Mouse (Mus musculus): ENCODE measurements at regions not wholly inside any gene's neighbourhood (a gene's known extent, or its start where the extent isn't known, plus 50 kb on each side); places are given as distances from the start of the nearest gene placed in this dataset.
A peak's percentile ranks its signal among the peaks of the same experiment; 100 is the strongest.
"Not testable (repeated sequence)": the region's sequence is repeated elsewhere in the genome, so short reads cannot be mapped to it uniquely, and the experiment has no call there.

DNA sequence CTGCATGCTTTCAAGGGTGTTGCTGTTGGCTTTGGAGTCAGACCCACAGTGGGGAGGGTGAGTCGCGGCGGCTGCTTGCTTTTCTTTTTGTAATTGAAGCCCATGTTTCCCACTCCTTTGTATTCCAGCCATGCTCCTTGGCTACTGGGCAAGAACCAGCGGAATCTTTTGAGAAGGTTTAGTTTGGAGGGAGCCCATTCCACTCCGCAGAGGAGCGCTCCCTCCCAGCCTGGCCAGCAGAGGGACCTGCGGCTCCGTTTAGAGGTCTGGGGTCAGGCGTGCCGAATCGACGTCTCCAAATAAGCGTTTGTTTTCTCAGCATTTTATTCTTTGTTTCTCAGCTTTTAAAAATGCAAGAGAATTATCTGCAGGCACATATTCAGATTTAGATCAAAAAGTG lies 149.6 kb upstream of the Ttc29 start:
- no peaks in the 10 kb centered on the region for H3K9me3 ChIP-seq (ENCODE audit: control insufficient read depth, low read length)
- no peaks in the 10 kb centered on the region for H3K36me3 ChIP-seq (ENCODE audit: control insufficient read depth, insufficient read depth, low read length)
- no peak overlapping the region for H3K9ac ChIP-seq (ENCODE audit: low read depth, low read length)
- peak overlapping the region; percentile 51 for H3K4me2 ChIP-seq (replicated peaks; ENCODE audit: low read depth, low read length)
- H3K27ac ChIP-seq (ENCODE audit: low read depth, low read length) = no peak overlapping the region
- H3K4me1 ChIP-seq (ENCODE audit: control insufficient read depth, insufficient read depth, low read length) = no peaks in the 10 kb centered on the region
- H3K4me3 ChIP-seq (ENCODE audit: low read length) = peak overlapping the region; percentile 25
- H3K27me3 ChIP-seq (ENCODE audit: control insufficient read depth, insufficient read depth, low read length) = no peaks in the 10 kb centered on the region; the same call in 1 of the 2 replicates
- WGBS = 8% methylated on average over 13 of the region's 13 CpGs
- ATAC-seq (ENCODE audit: low FRiP score, low TSS enrichment) = 0 out of 2 replicates have a peak, but pooled peaks have one; percentile 77

DNA sequence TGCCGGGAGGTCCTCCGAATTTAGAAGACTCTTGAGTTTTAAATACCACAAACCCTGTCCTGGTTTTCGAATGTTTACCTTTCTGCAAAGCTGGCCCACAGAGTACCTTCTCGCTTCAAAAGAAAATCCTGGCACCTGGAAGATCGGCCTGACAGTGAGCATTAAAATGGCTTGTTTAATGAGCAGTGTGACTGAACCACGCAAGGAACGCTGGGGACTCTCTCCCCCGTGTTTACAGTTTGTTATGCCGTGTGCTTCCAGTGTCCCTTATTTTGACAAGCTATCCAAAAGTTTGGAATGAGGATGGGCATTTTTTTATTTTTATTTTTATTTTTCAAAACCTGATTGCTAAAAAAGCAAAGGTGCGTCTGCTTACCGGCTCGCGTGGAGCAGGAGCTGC lies 148.9 kb upstream of the Ttc29 start:
- Histone ChIP-seq H3K27me3 (ENCODE audit: control insufficient read depth, insufficient read depth, low read length) (no peaks in the 10 kb centered on the region; the same call in 1 of the 2 replicates), H3K27ac (ENCODE audit: low read depth, low read length) (no peak overlapping the region), H3K4me3 (ENCODE audit: low read length) (peak overlapping the region; percentile 25), H3K4me1 (ENCODE audit: control insufficient read depth, insufficient read depth, low read length) (no peaks in the 10 kb centered on the region), H3K4me2 (replicated peaks; ENCODE audit: low read depth, low read length) (peak overlapping the region; percentile 51), H3K36me3 (ENCODE audit: control insufficient read depth, insufficient read depth, low read length) (no peaks in the 10 kb centered on the region), H3K9me3 (ENCODE audit: control insufficient read depth, low read length) (no peaks in the 10 kb centered on the region), H3K9ac (ENCODE audit: low read depth, low read length) (no peak overlapping the region)
- WGBS = 40% methylated on average over 13 of the region's 13 CpGs
- ATAC-seq (ENCODE audit: low FRiP score, low TSS enrichment) = no peak

DNA sequence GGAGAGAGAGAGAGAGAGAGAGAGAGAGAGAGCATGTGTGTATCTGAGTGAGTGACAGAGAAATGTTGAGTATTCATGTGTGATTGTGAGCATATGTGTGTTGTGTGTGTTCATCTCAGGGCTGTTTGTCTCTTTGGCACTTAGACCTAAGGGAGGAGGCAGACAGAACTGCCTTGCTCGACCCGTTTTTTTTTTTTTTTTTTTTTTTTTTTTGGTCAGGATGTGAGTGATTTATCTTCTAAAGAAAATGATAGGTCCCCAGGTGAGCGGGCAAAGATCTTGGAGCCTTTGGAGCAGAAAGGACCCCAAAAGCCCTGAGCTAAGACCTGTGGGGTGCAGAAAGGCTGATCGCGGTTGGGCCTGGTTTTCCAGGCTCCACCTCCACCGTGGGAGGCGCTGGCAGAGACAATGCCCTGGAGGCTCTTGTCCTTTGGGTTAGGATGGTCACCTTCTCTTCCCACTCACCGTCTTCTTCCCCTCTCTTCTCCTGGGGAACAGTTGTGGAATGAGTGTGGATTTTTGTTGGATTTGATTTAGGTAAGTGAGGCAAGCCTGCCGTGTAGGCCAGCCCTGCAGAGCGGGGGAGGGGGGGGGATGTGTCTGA lies 147.1 kb upstream of the Ttc29 start:
- 22% methylated on average over 10 of the region's 10 CpGs for WGBS
- ATAC-seq (ENCODE audit: low FRiP score, low TSS enrichment) = no peak

DNA sequence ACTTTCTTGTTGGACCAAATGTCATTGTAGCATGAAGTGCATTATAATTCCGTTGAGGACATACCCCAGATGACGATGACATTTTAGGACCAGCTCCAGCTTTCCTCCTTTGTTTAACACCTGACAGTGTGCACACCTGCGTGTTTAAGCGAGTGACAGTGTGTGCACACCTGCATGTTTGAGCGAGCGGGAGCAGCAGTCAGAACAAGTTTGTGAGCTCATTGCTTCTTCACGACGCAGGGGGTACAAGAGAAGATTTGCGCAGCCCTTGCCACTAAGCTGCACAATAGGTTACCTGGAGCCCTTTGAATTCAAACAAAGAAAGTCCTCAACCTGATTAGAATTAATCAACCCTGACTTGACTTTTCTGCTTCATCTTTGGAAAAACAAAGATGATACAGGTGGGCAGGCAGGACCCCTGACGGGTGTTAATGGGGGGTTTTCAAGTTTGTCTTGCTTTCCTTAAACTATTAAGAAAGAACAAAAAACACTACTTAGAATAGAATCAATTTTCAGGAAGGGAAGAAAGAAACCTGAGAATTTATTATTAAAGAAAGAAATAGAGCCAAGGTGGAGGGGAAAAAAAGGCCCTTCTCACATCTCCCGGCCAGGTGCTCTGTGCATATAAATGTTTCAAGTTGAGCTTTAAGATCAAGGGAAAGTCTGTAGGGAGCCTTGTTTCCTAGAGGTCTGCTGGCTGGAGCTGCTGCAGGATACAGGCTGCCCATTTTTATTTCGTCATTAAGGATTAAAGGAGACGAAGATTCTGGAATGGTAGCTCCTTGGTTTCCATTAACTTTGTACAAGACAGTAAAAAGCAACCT lies 144.8 kb upstream of the Ttc29 start:
- Histone ChIP-seq H3K9me3 (ENCODE audit: control insufficient read depth, low read length) (no peaks in the 10 kb centered on the region), H3K27ac (ENCODE audit: low read depth, low read length) (no peak overlapping the region), H3K4me3 (ENCODE audit: low read length) (no peak overlapping the region), H3K4me2 (replicated peaks; ENCODE audit: low read depth, low read length) (no peak overlapping the region), H3K9ac (ENCODE audit: low read depth, low read length) (no peak overlapping the region), H3K36me3 (ENCODE audit: control insufficient read depth, insufficient read depth, low read length) (no peaks in the 10 kb centered on the region), H3K4me1 (ENCODE audit: control insufficient read depth, insufficient read depth, low read length) (no peaks in the 10 kb centered on the region), H3K27me3 (ENCODE audit: control insufficient read depth, insufficient read depth, low read length) (no peaks in the 10 kb centered on the region; the same call in 1 of the 2 replicates)
- ATAC-seq (ENCODE audit: low FRiP score, low TSS enrichment) = no peak
- WGBS = 25% methylated on average over 13 of the region's 13 CpGs

More for the DNA sequence above, 147.1 kb upstream of the Ttc29 start:
- no peak overlapping the region for H3K4me3 ChIP-seq (ENCODE audit: low read length)
- H3K27me3 ChIP-seq (ENCODE audit: control insufficient read depth, insufficient read depth, low read length) = no peaks in the 10 kb centered on the region; the same call in 1 of the 2 replicates
- no peaks in the 10 kb centered on the region for H3K4me1 ChIP-seq (ENCODE audit: control insufficient read depth, insufficient read depth, low read length)
- no peak overlapping the region for H3K9ac ChIP-seq (ENCODE audit: low read depth, low read length)
- no peak overlapping the region for H3K27ac ChIP-seq (ENCODE audit: low read depth, low read length)
- no peaks in the 10 kb centered on the region for H3K9me3 ChIP-seq (ENCODE audit: control insufficient read depth, low read length)
- no peak overlapping the region for H3K4me2 ChIP-seq (replicated peaks; ENCODE audit: low read depth, low read length)
- H3K36me3 ChIP-seq (ENCODE audit: control insufficient read depth, insufficient read depth, low read length) = no peaks in the 10 kb centered on the region

DNA sequence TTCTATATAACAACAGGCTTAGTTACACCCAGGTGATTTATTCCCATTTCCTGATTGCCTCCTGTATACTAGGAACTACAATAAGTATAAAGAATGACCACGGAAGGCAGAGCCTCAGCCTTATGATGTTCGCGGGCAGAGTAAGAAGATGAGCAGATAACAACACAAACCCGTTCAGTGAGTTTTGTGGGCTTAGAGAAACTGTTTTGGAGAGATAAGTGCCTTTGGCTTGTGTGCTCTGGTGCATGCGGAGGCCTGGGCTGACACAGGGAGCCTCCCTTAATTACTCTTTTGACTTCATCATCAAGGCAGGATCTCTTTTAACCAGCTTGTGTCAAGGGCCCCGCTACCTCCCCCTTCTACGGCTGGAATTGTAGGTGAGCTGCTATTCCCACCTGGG lies 139.3 kb upstream of the Ttc29 start:
- 73% methylated on average over 7 of the region's 7 CpGs for WGBS
- no peak overlapping the region for H3K4me2 ChIP-seq (replicated peaks; ENCODE audit: low read depth, low read length)

DNA sequence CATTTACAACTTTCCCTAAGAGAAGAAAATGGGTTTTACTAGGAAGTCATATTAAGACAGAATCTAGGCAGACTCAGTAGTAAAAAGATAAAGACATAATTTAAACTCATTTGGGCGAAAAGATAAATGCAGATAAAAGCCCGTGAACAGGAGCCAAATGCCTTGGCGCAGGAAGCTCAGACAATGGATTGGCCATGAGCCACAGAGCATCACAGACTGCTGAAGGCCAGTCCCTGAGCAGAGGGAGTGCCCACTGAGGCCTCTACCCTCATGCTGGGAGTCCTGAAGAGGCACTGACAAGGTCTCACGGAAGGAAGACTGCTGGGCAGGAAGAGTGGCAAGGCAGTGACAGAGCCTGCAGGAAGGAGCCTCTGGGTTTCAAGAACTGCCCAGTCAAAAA lies 136.0 kb upstream of the Ttc29 start:
- Histone ChIP-seq H3K27ac (ENCODE audit: low read depth, low read length) (no peak overlapping the region), H3K4me3 (ENCODE audit: low read length) (no peak overlapping the region), H3K4me1 (ENCODE audit: control insufficient read depth, insufficient read depth, low read length) (0 out of 2 replicates have a peak, but pooled peaks cover 3% of the 10 kb centered on the region), H3K9ac (ENCODE audit: low read depth, low read length) (no peak overlapping the region), H3K4me2 (replicated peaks; ENCODE audit: low read depth, low read length) (no peak overlapping the region), H3K9me3 (ENCODE audit: control insufficient read depth, low read length) (no peaks in the 10 kb centered on the region), H3K27me3 (ENCODE audit: control insufficient read depth, insufficient read depth, low read length) (no peaks in the 10 kb centered on the region), H3K36me3 (ENCODE audit: control insufficient read depth, insufficient read depth, low read length) (no peaks in the 10 kb centered on the region)
- no peak; the same call in 1 of the 2 replicates for ATAC-seq (ENCODE audit: low FRiP score, low TSS enrichment)
- 35% methylated on average over 4 of the region's 4 CpGs for WGBS

More for the DNA sequence above, 139.3 kb upstream of the Ttc29 start:
- no peak overlapping the region for H3K27ac ChIP-seq (ENCODE audit: low read depth, low read length)
- no peaks in the 10 kb centered on the region for H3K36me3 ChIP-seq (ENCODE audit: control insufficient read depth, insufficient read depth, low read length)
- 0 out of 2 replicates have a peak, but pooled peaks cover 3% of the 10 kb centered on the region for H3K4me1 ChIP-seq (ENCODE audit: control insufficient read depth, insufficient read depth, low read length)
- ATAC-seq (ENCODE audit: low FRiP score, low TSS enrichment) = no peak
- H3K9me3 ChIP-seq (ENCODE audit: control insufficient read depth, low read length) = no peaks in the 10 kb centered on the region
- H3K9ac ChIP-seq (ENCODE audit: low read depth, low read length) = no peak overlapping the region
- no peaks in the 10 kb centered on the region for H3K27me3 ChIP-seq (ENCODE audit: control insufficient read depth, insufficient read depth, low read length)
- H3K4me3 ChIP-seq (ENCODE audit: low read length) = no peak overlapping the region

DNA sequence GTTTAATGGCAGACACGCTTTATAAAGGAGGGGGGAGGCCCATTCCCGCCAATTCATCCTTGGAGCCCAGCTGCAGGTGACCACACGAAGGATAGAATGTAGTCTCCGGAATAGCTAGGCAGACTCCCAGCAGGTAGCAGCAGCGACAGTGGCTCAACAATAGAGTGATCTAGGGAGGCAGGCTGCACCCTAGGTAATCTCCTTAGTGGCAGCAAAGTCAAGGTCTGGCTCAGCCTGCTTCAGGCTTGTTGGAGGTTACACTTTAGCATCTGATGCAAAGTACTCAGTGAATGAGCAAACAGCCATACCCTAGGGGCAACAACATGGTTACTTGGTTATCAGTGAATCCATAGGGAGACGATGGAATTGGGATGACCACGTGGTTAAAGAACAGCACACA lies 131.7 kb upstream of the Ttc29 start:
- not testable (repeated sequence) for ATAC-seq (ENCODE audit: low FRiP score, low TSS enrichment); H3K9me3 ChIP-seq (ENCODE audit: control insufficient read depth, low read length); H3K9ac ChIP-seq (ENCODE audit: low read depth, low read length); H3K36me3 ChIP-seq (ENCODE audit: control insufficient read depth, insufficient read depth, low read length); H3K4me2 ChIP-seq (replicated peaks; ENCODE audit: low read depth, low read length); H3K27me3 ChIP-seq (ENCODE audit: control insufficient read depth, insufficient read depth, low read length); H3K4me1 ChIP-seq (ENCODE audit: control insufficient read depth, insufficient read depth, low read length); H3K4me3 ChIP-seq (ENCODE audit: low read length); H3K27ac ChIP-seq (ENCODE audit: low read depth, low read length)
- WGBS = 61% methylated on average over 7 of the region's 7 CpGs

DNA sequence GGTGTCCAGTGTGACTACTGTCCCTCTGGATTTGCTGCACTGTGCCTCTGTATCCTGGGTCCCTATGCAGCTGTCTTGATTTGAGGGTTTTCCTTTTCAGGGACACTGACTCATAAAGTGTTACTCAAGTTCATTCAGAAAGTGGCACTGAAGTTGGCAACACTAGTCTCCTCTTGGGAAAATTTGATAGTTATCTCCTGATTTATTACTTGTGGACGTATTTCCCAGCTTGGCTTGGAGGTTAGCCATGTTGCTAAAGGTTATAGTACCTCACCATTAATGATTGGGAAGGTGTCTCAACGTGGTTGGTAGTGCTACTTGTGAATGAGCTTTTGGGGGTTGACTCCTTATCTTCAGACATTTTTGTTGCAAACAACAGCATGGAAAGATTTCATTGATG lies 130.1 kb upstream of the Ttc29 start:
- H3K27ac ChIP-seq (ENCODE audit: low read depth, low read length) = no peak overlapping the region
- no peaks in the 10 kb centered on the region for H3K27me3 ChIP-seq (ENCODE audit: control insufficient read depth, insufficient read depth, low read length)
- no peaks in the 10 kb centered on the region for H3K36me3 ChIP-seq (ENCODE audit: control insufficient read depth, insufficient read depth, low read length)
- 65% methylated on average over 2 of the region's 2 CpGs for WGBS
- H3K9me3 ChIP-seq (ENCODE audit: control insufficient read depth, low read length) = no peaks in the 10 kb centered on the region; the same call in 1 of the 2 replicates
- H3K4me3 ChIP-seq (ENCODE audit: low read length) = no peak overlapping the region
- H3K9ac ChIP-seq (ENCODE audit: low read depth, low read length) = no peak overlapping the region
- ATAC-seq (ENCODE audit: low FRiP score, low TSS enrichment) = no peak
- no peak overlapping the region for H3K4me2 ChIP-seq (replicated peaks; ENCODE audit: low read depth, low read length)
- no peaks in the 10 kb centered on the region for H3K4me1 ChIP-seq (ENCODE audit: control insufficient read depth, insufficient read depth, low read length)

DNA sequence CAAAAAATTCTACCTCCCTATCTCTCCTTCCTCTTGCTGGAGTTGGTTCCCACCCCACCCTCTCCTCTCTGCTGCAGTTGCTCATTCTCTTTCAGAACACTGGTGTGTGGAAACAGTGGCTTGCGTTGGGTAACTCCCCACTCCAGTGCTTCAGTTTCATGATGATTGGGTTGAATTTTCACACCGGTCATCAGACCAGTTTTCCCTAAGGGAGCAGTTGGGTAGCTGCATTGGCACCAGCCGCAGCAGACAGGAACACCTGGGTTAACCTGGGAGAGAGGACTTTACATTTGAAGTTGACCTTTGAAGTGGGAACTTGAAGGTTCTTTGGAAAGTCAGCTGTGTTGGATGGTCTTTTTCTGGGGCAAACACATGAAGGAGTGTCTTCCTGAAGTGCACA lies 126.7 kb upstream of the Ttc29 start:
- no peak overlapping the region for H3K4me3 ChIP-seq (ENCODE audit: low read length)
- H3K27me3 ChIP-seq (ENCODE audit: control insufficient read depth, insufficient read depth, low read length) = no peaks in the 10 kb centered on the region
- H3K9me3 ChIP-seq (ENCODE audit: control insufficient read depth, low read length) = no peaks in the 10 kb centered on the region; the same call in 1 of the 2 replicates
- 91% methylated on average over 3 of the region's 3 CpGs for WGBS
- no peak overlapping the region for H3K9ac ChIP-seq (ENCODE audit: low read depth, low read length)
- H3K4me1 ChIP-seq (ENCODE audit: control insufficient read depth, insufficient read depth, low read length) = no peaks in the 10 kb centered on the region
- no peaks in the 10 kb centered on the region for H3K36me3 ChIP-seq (ENCODE audit: control insufficient read depth, insufficient read depth, low read length)
- no peak for ATAC-seq (ENCODE audit: low FRiP score, low TSS enrichment)
- no peak overlapping the region for H3K4me2 ChIP-seq (replicated peaks; ENCODE audit: low read depth, low read length)
- H3K27ac ChIP-seq (ENCODE audit: low read depth, low read length) = no peak overlapping the region

Measured in kidney, embryonic 14.5 days (tissue).